Mouse (Mus musculus) heart, embryonic 14.5 days (tissue): ENCODE results near the gene Olfr1141. TPM values are rescaled to one million over a fixed set of nuclear protein-coding genes. Genes with fewer than 3 reads are reported as not detected.

ENCODE experiments used
- polyA plus RNA-seq: library from polyadenylated mRNA; unstranded; fragments of >200 nt; fragmentation: Nextera tagmentation; extraction: Ambion mirVana; gene quantifications from 2 replicates; pipeline ENCODE4 v1.2.1, GENCODE M21; 2014

The Olfr1141 gene
- polyA plus RNA-seq, 1 experiment from 2014 or later = not detected

Other genes with a start within 250 kb of the Olfr1141 start
- not detected in 2 replicates for gene Pramel6, start 247.4 kb downstream of the Olfr1141 start, polyA plus RNA-seq
- not detected in 2 replicates for gene Olfr153, start 222.2 kb downstream of the Olfr1141 start, polyA plus RNA-seq
- not detected in 2 replicates for gene Olfr1128, start 208.4 kb downstream of the Olfr1141 start, polyA plus RNA-seq
- gene Olfr1129, start 180.1 kb downstream of the Olfr1141 start, polyA plus RNA-seq = not detected in 2 replicates
- gene Olfr1130, start 147.8 kb downstream of the Olfr1141 start, polyA plus RNA-seq = not detected in 2 replicates
- not detected in 2 replicates for gene Olfr1131, start 126.9 kb downstream of the Olfr1141 start, polyA plus RNA-seq
- gene Olfr1132, start 116.5 kb downstream of the Olfr1141 start, polyA plus RNA-seq = not detected in 2 replicates
- not detected in 2 replicates for gene Olfr1133, start 106.6 kb downstream of the Olfr1141 start, polyA plus RNA-seq
- gene Olfr1134, start 95.5 kb downstream of the Olfr1141 start, polyA plus RNA-seq = not detected in 2 replicates
- gene Olfr1135, start 80.3 kb downstream of the Olfr1141 start, polyA plus RNA-seq = not detected in 2 replicates
- gene Olfr1136, start 60.0 kb downstream of the Olfr1141 start, polyA plus RNA-seq = not detected in 2 replicates
- gene Olfr1137, start 40.8 kb downstream of the Olfr1141 start, polyA plus RNA-seq = not detected in 2 replicates
- gene Olfr1138, start 14.0 kb downstream of the Olfr1141 start, polyA plus RNA-seq = not detected in 2 replicates
- not detected in 2 replicates for gene Olfr1140, start 10.2 kb downstream of the Olfr1141 start, polyA plus RNA-seq
- gene Olfr152, start 25.5 kb upstream of the Olfr1141 start, polyA plus RNA-seq = not detected in 2 replicates
- not detected in 2 replicates for gene Olfr1143, start 46.6 kb upstream of the Olfr1141 start, polyA plus RNA-seq
- not detected in 2 replicates for gene Olfr1145, start 55.8 kb upstream of the Olfr1141 start, polyA plus RNA-seq
- not detected in 2 replicates for gene Olfr1148, start 76.5 kb upstream of the Olfr1141 start, polyA plus RNA-seq
- gene Olfr1150-ps1, start 90.0 kb upstream of the Olfr1141 start, polyA plus RNA-seq = not detected in 2 replicates
- not detected in 2 replicates for gene Olfr1151, start 101.9 kb upstream of the Olfr1141 start, polyA plus RNA-seq
- not detected in 2 replicates for gene Olfr1152, start 112.5 kb upstream of the Olfr1141 start, polyA plus RNA-seq
- not detected in 2 replicates for gene Olfr1153, start 141.0 kb upstream of the Olfr1141 start, polyA plus RNA-seq
- gene Olfr1154, start 151.2 kb upstream of the Olfr1141 start, polyA plus RNA-seq = not detected in 2 replicates
- not detected in 2 replicates for gene Olfr1155, start 191.1 kb upstream of the Olfr1141 start, polyA plus RNA-seq
- gene Olfr1156, start 199.1 kb upstream of the Olfr1141 start, polyA plus RNA-seq = not detected in 2 replicates
- not detected in 2 replicates for gene Olfr1157, start 214.3 kb upstream of the Olfr1141 start, polyA plus RNA-seq
- not detected in 2 replicates for gene Olfr74, start 220.7 kb upstream of the Olfr1141 start, polyA plus RNA-seq
- not detected in 2 replicates for gene Olfr1158, start 236.1 kb upstream of the Olfr1141 start, polyA plus RNA-seq